Mouse (Mus musculus): Measurements from ENCODE around the gene Ttc39d.

DNA sequence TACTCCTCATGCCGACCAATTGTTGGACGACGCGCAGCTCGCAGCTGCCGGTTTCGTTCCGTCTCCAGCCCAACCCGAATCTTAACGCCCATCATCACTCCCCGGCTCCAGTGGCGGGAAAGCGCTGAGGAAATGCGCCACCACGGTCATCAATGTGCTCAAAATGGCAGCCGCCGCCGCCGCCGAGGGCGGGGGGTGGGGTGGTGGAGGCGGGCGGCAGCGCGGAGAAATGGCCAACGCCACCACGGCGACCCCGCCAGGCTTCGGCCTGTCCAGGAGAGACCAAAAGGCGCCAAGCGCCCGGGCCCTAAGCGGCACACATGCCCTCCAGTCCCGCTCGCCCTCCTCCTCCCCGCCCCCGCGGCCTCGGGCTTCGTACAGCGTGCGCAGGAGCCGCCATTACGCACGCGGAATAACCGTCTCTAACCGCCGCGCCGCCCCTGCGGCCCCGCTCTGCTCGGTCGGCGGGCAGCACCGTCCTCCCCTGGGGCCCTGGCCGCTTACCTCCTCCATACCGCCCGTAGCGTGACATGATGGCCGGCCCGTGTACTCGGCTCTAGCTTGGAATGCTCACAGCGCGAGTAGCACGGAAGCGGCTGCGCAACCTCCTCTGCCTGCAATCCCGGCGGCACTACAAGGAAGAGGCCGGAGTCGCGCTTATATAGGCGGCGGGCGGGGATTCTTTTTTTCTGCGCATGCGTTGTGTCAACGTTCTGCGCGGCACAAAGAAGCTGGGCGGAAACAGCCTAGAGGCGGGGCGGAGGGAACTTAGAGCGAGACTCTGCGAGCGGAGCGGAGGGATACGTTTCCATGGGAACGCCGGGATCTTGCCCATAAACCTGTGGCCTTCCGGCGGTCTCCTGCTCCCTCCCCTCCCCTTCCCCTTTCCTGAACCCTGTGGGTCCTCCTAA lies at the start of gene Ttc39d, which contains the start of gene Srsf7:
- peak; percentile 100 for TF ChIP-seq POLR2A (IDR thresholded peaks at IDR 0.05; ENCODE audit: borderline replicate concordance, control insufficient read depth, low read depth, low read length)
- TF ChIP-seq CTCF (IDR thresholded peaks at IDR 0.05; ENCODE audit: control insufficient read depth, insufficient read depth, low read length), result 0 out of 2 replicates have a peak, but pooled peaks have one; percentile 3

Data from bone marrow, adult 2 months (tissue).